Mouse (Mus musculus): Measurements from ENCODE around the gene Atp11b. TPM values are rescaled to one million over a fixed set of nuclear protein-coding genes. Genes with fewer than 3 reads are reported as not detected.

Atp11b gene
- polyA plus RNA-seq, 1 experiment from 2014 or later, result 36.5 TPM

DNA sequence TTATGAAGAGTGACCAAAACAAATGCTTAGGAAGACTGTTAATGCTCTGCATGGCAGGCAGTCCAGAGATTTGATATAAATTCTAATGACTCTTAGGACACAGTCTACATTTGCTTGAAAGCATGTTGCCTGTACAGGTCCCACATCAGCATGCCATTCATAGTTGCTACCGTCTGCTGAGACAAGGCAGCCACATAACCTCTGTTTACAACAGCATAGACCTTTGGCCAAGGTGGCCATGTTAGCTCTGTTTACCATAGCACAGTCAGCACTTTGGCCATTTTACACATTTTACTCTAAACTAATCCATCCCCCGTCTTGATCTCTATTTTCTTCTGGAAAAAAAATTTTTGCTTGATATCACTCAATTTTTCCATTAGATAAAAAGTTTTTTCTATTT, 135.6 kb downstream of the Atp11b start:
- H3K4me1 ChIP-seq (ENCODE audit: control insufficient read depth, insufficient read depth, low read length), result no peaks in the 10 kb centered on the region
- no peaks in the 10 kb centered on the region for H3K27me3 ChIP-seq (replicated peaks; ENCODE audit: control insufficient read depth, insufficient read depth, low read length)
- no peak for DNase-seq (ENCODE audit: low spot score)
- no peaks in the 10 kb centered on the region for H3K9me3 ChIP-seq (ENCODE audit: control insufficient read depth, low read length)
- WGBS, result 91% methylated on average over 2 of the region's 2 CpGs
- H3K4me2 ChIP-seq (ENCODE audit: low read depth, low read length), result no peak overlapping the region
- H3K4me3 ChIP-seq (ENCODE audit: low read depth, low read length), result no peak overlapping the region
- peaks cover 16% of the 10 kb centered on the region for H3K36me3 ChIP-seq (ENCODE audit: control insufficient read depth, insufficient read depth, low read length)
- no peak overlapping the region for H3K27ac ChIP-seq (replicated peaks; ENCODE audit: low read depth, low read length)
- ATAC-seq (ENCODE audit: low read depth), result no peak
- no peak overlapping the region for H3K9ac ChIP-seq (ENCODE audit: low read depth, low read length)

- no peaks in the 10 kb centered on the region for H3K9me3 ChIP-seq (ENCODE audit: control insufficient read depth, low read length)
- 92% methylated on average over 4 of the region's 4 CpGs for WGBS
- no peak overlapping the region for H3K9ac ChIP-seq (ENCODE audit: low read depth, low read length)
- H3K36me3 ChIP-seq (ENCODE audit: control insufficient read depth, insufficient read depth, low read length), result peaks cover 19% of the 10 kb centered on the region
- DNase-seq (ENCODE audit: low spot score) (no peak), ATAC-seq (ENCODE audit: low read depth) (no peak)
- H3K4me2 ChIP-seq (ENCODE audit: low read depth, low read length), result no peak overlapping the region
- H3K27me3 ChIP-seq (replicated peaks; ENCODE audit: control insufficient read depth, insufficient read depth, low read length), result no peaks in the 10 kb centered on the region
- H3K4me3 ChIP-seq (ENCODE audit: low read depth, low read length), result no peak overlapping the region
- no peaks in the 10 kb centered on the region for H3K4me1 ChIP-seq (ENCODE audit: control insufficient read depth, insufficient read depth, low read length)
- no peak overlapping the region for H3K27ac ChIP-seq (replicated peaks; ENCODE audit: low read depth, low read length)
Measured at GRCm38 (mm10) chr3:35891123-35891522, 137.2 kb downstream of the Atp11b start.

DNA sequence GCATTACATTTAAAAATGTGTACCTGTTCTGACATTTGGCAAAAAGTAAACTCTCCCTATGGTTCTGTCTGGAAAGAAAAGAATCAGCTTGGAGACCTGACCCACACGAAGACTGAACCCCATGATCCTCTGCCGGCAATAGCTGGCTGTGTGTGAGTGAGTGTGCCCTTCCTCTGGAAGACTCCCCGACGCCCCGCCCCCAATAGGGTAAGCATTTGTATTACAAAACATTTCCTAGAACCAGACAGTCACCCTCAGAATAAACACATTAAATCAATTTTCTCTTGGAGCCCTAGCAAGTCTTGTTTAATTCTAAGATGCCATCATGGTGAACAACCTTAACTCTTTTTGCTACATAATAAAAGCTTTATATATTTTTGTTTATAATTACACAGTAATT, 139.2 kb downstream of the Atp11b start:
- Histone ChIP-seq H3K27ac (replicated peaks; ENCODE audit: low read depth, low read length) (no peak overlapping the region), H3K9me3 (ENCODE audit: control insufficient read depth, low read length) (no peaks in the 10 kb centered on the region), H3K36me3 (ENCODE audit: control insufficient read depth, insufficient read depth, low read length) (peaks cover 32% of the 10 kb centered on the region), H3K4me3 (ENCODE audit: low read depth, low read length) (no peak overlapping the region), H3K4me1 (ENCODE audit: control insufficient read depth, insufficient read depth, low read length) (no peaks in the 10 kb centered on the region), H3K4me2 (ENCODE audit: low read depth, low read length) (no peak overlapping the region), H3K9ac (ENCODE audit: low read depth, low read length) (no peak overlapping the region), H3K27me3 (replicated peaks; ENCODE audit: control insufficient read depth, insufficient read depth, low read length) (no peaks in the 10 kb centered on the region)
- 86% methylated on average over 5 of the region's 5 CpGs for WGBS
- ATAC-seq (ENCODE audit: low read depth), result no peak
- DNase-seq (ENCODE audit: low spot score), result no peak

DNA sequence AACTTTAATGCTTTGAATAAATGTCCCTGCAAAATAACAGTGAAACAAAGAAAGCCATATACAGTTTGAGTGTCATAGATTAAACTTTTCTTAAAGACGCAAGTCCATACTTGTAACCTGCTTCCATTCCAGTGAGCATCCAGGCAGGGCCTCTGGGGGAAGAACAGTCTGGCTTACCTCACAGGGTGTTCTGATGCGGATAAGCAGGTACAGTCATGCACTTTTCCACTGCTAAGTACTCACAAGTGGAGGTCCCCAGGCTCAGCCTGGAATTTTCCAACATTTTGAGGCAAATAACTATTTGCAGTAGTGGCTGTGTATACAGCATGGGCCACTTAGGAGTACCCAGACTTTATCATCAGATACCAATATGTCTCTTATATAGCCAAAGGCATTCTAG, 144.0 kb downstream of the Atp11b start:
- Histone ChIP-seq H3K9ac (ENCODE audit: low read depth, low read length) (no peak overlapping the region), H3K4me3 (ENCODE audit: low read depth, low read length) (no peak overlapping the region), H3K4me2 (ENCODE audit: low read depth, low read length) (no peak overlapping the region), H3K27ac (replicated peaks; ENCODE audit: low read depth, low read length) (no peak overlapping the region), H3K36me3 (ENCODE audit: control insufficient read depth, insufficient read depth, low read length) (peaks cover 51% of the 10 kb centered on the region), H3K27me3 (replicated peaks; ENCODE audit: control insufficient read depth, insufficient read depth, low read length) (no peaks in the 10 kb centered on the region), H3K9me3 (ENCODE audit: control insufficient read depth, low read length) (no peaks in the 10 kb centered on the region), H3K4me1 (ENCODE audit: control insufficient read depth, insufficient read depth, low read length) (no peaks in the 10 kb centered on the region)
- peak; percentile 54 for DNase-seq (ENCODE audit: low spot score)
- WGBS, result 86% methylated on average over 2 of the region's 2 CpGs
- no peak for ATAC-seq (ENCODE audit: low read depth)

DNA sequence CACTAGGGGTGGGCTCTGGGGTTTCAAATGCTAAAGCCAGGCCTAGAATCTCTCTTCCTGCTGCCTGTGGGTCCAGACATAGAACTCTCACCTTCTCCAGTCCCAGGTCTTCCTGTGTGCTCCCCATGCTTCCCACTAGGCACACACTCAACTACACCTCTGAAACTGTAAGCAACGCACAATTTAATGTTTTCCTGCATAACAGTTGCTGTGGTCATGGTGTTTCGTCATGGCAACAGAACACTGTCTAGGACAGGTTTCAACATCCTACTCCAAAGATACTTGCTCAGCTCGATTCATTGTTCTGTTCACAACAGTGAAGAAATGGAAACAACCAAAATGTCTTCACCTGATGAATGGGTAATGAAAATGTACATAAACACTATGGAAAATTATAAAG, 145.2 kb downstream of the Atp11b start:
- ATAC-seq (ENCODE audit: low read depth), result no peak
- no peak overlapping the region for H3K9ac ChIP-seq (ENCODE audit: low read depth, low read length)
- 97% methylated on average over 3 of the region's 3 CpGs for WGBS

GRCm38 (mm10) chr3:35900555-35901204, 146.8 kb downstream of the Atp11b start:
- ATAC-seq (ENCODE audit: low read depth) (no peak), DNase-seq (ENCODE audit: low spot score) (no peak)
- 78% methylated on average over 5 of the region's 5 CpGs for WGBS
- Histone ChIP-seq H3K9me3 (ENCODE audit: control insufficient read depth, low read length) (no peaks in the 10 kb centered on the region), H3K4me3 (ENCODE audit: low read depth, low read length) (no peak overlapping the region), H3K27ac (replicated peaks; ENCODE audit: low read depth, low read length) (no peak overlapping the region), H3K4me2 (ENCODE audit: low read depth, low read length) (no peak overlapping the region), H3K9ac (ENCODE audit: low read depth, low read length) (no peak overlapping the region), H3K36me3 (ENCODE audit: control insufficient read depth, insufficient read depth, low read length) (peaks cover 60% of the 10 kb centered on the region), H3K27me3 (replicated peaks; ENCODE audit: control insufficient read depth, insufficient read depth, low read length) (no peaks in the 10 kb centered on the region), H3K4me1 (ENCODE audit: control insufficient read depth, insufficient read depth, low read length) (no peaks in the 10 kb centered on the region)

More for the DNA sequence above, 145.2 kb downstream of the Atp11b start:
- no peaks in the 10 kb centered on the region for H3K9me3 ChIP-seq (ENCODE audit: control insufficient read depth, low read length)
- no peak for DNase-seq (ENCODE audit: low spot score)
- no peak overlapping the region for H3K4me3 ChIP-seq (ENCODE audit: low read depth, low read length)
- no peaks in the 10 kb centered on the region for H3K27me3 ChIP-seq (replicated peaks; ENCODE audit: control insufficient read depth, insufficient read depth, low read length)
- no peak overlapping the region for H3K27ac ChIP-seq (replicated peaks; ENCODE audit: low read depth, low read length)
- no peak overlapping the region for H3K4me2 ChIP-seq (ENCODE audit: low read depth, low read length)
- peaks cover 55% of the 10 kb centered on the region for H3K36me3 ChIP-seq (ENCODE audit: control insufficient read depth, insufficient read depth, low read length)
- H3K4me1 ChIP-seq (ENCODE audit: control insufficient read depth, insufficient read depth, low read length), result no peaks in the 10 kb centered on the region

Other genes with a start within 250 kb of the Atp11b start
- gene Dcun1d1, start 183.3 kb downstream of the Atp11b start, polyA plus RNA-seq (2014; fragmentation: Nextera tagmentation; extraction: Ambion mirVana), result 84.4 and 89.6 TPM in 2 replicates
- 25.0 and 25.3 TPM in 2 replicates for gene Mccc1, start 246.6 kb downstream of the Atp11b start, polyA plus RNA-seq (2014; fragmentation: Nextera tagmentation; extraction: Ambion mirVana)

Data from embryonic facial prominence, embryonic 14.5 days (tissue).